Mouse (Mus musculus) E14TG2a.4 (cell line): ENCODE results near the gene Gm9.

Experiments used
- H3K27me3 ChIP-seq: 2 replicates; pipeline ENCODE4 v1.6.1; 2014; ENCODE audit warnings: low read length, control low read depth; ENCODE audit not compliant: insufficient read depth
- H3K36me3 ChIP-seq: 2 replicates; pipeline ENCODE4 v1.6.1; 2014; ENCODE audit warnings: low read length, control low read depth; ENCODE audit not compliant: insufficient read depth
- H3K4me1 ChIP-seq: replicated peaks from 2 replicates; pipeline ENCODE4 v1.6.1; 2014; ENCODE audit warnings: low read depth, low read length, control low read depth
- H3K4me3 ChIP-seq: replicated peaks from 2 replicates; pipeline ENCODE4 v1.5.1; 2014; ENCODE audit warnings: mild to moderate bottlenecking, low read length
- H3K9me3 ChIP-seq: 2 replicates; pipeline ENCODE4 v1.6.1; 2014; ENCODE audit warnings: low read length, control low read depth
- CTCF ChIP-seq: conservative IDR thresholded peaks from 2 replicates; pipeline ENCODE4 v1.5.1; 2014; ENCODE audit warnings: low read length
- NANOG ChIP-seq: IDR thresholded peaks from 2 replicates; pipeline ENCODE4 v1.6.1; 2014; ENCODE audit warnings: borderline replicate concordance, low read length, mixed read lengths
- POU5F1 ChIP-seq: IDR thresholded peaks from 2 replicates; pipeline ENCODE4 v1.6.1; 2014; ENCODE audit warnings: low read length, borderline replicate concordance

Gm9 gene

GRCm38 (mm10) chrX:37168742-37169141, 42.1 kb downstream of the Gm9 start, which contains the start of gene Akap14:
TSS of gene Akap14 (minus strand) at chrX:37168842.
- no peaks in the 10 kb centered on the region for H3K4me1 ChIP-seq
- no peak within 1 kb of the TSS for H3K4me3 ChIP-seq

GRCm38 (mm10) chrX:37167085-37167484, 43.8 kb downstream of the Gm9 start:
- Histone ChIP-seq H3K4me3 (no peak overlapping the region), H3K27me3 (peaks cover 8% of the 10 kb centered on the region; the same call in 1 of the 2 replicates), H3K4me1 (0 out of 2 replicates have a peak, but pooled peaks cover 4% of the 10 kb centered on the region), H3K9me3 (no peaks in the 10 kb centered on the region), H3K36me3 (no peaks in the 10 kb centered on the region)
- TF ChIP-seq CTCF = peak; percentile 56
- no peak for TF ChIP-seq NANOG
- TF ChIP-seq POU5F1 = no peak

More at GRCm38 (mm10) chrX:37168742-37169141, 42.1 kb downstream of the Gm9 start, which contains the start of gene Akap14:
- TF ChIP-seq CTCF = no peak
- no peaks in the 10 kb centered on the region for H3K36me3 ChIP-seq
- peaks cover under 1% of the 10 kb centered on the region; the same call in 1 of the 2 replicates for H3K27me3 ChIP-seq
- no peaks in the 10 kb centered on the region for H3K9me3 ChIP-seq

- Histone ChIP-seq H3K27me3 (peaks cover 8% of the 10 kb centered on the region; the same call in 1 of the 2 replicates), H3K4me1 (0 out of 2 replicates have a peak, but pooled peaks cover 4% of the 10 kb centered on the region), H3K4me3 (peak overlapping the region; percentile 43), H3K36me3 (no peaks in the 10 kb centered on the region), H3K9me3 (no peaks in the 10 kb centered on the region)
- TF ChIP-seq CTCF (no peak), NANOG (no peak), POU5F1 (no peak)
Observed at GRCm38 (mm10) chrX:37163115-37163514, 47.7 kb downstream of the Gm9 start.

GRCm38 (mm10) chrX:37161169-37161568, 49.7 kb downstream of the Gm9 start:
- no peaks in the 10 kb centered on the region for H3K9me3 ChIP-seq
- H3K36me3 ChIP-seq = no peaks in the 10 kb centered on the region; the same call in 1 of the 2 replicates
- H3K27me3 ChIP-seq = peaks cover 8% of the 10 kb centered on the region; the same call in 1 of the 2 replicates
- TF ChIP-seq POU5F1 = no peak
- no peak for TF ChIP-seq CTCF
- no peak for TF ChIP-seq NANOG
- 0 out of 2 replicates have a peak, but pooled peaks cover 4% of the 10 kb centered on the region for H3K4me1 ChIP-seq
- H3K4me3 ChIP-seq = no peak overlapping the region
